Mouse (Mus musculus): ENCODE results near the gene Ugt2b36. TPM values are rescaled to one million over a fixed set of nuclear protein-coding genes. Genes with fewer than 3 reads are reported as not detected.

The Ugt2b36 gene
- polyA plus RNA-seq (2014; fragmentation: Illumina TruSeq; extraction: RNeasy Lipid Tissue Mini Kit (QIAGEN cat#74804); ENCODE audit: low read depth, low replicate concordance) = 1,843 TPM

DNA sequence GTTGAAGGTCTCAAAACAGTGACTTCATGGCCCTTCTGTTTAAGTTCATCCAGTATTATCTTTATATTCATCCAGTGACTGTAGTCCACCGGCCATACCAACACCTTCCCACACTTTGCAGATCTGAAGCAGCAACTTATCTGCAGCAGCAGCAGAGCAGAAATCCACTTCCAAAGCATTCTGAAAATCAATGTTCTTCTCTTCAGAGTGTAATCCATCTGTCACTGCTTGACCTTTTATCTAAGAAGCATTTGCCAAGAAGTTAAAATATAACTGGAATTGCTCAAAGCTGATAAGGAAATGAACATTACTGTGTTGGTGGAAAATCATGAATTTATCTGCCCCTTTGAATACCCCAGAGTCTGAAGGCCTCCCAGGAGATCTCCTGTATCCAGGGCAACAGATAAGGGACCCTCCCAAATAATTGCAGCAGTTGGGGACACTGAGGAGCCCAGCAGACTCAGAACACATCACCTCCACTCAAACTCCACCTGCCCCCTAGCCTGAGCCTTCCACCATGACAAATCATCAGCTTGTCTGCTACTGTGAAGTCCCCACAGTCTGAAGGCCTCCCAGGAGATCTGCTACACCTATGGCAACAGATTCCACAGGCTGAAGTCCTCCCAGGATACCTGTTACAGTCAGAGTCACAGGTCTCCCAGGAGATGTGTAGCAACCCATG lies at the start of gene Ugt2b36:
Ugt2b36 (minus strand) TSS at position 210 of the 682 bp plus-strand sequence.

DNA sequence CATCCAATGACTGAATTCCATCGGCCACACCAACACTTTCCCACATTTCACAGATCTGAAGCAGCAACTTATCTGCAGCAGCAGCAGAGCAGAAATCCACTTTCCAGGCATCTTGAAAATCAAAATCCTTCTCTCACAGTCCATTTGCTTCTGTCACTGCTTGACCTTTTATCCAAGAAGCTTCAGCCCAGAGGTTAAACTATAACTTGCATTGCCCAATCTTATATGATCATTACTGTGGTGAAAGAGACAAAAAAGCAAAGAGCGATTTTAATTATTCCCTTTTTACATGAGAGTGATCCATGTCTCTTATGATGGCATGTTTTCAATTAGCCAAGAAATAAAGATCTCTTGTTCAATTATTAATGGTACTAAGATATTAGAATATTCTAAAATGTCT lies 47.8 kb upstream of the Ugt2b36 start, which contains the start of gene Ugt2b5:
Ugt2b5 (minus strand) TSS at position 123 of the 400 bp plus-strand sequence.

Other genes with a start within 250 kb of the Ugt2b36 start
- 1,152 TPM for gene Ugt2b34, start 185.6 kb downstream of the Ugt2b36 start, polyA plus RNA-seq (2014; fragmentation: Illumina TruSeq; extraction: RNeasy Lipid Tissue Mini Kit (QIAGEN cat#74804); ENCODE audit: low read depth, low replicate concordance)
- gene Ugt2b1, start 166.0 kb downstream of the Ugt2b36 start, polyA plus RNA-seq (2014; fragmentation: Illumina TruSeq; extraction: RNeasy Lipid Tissue Mini Kit (QIAGEN cat#74804); ENCODE audit: low read depth, low replicate concordance) = 1,101 TPM
- gene Ugt2b35, start 91.7 kb downstream of the Ugt2b36 start, polyA plus RNA-seq (2014; fragmentation: Illumina TruSeq; extraction: RNeasy Lipid Tissue Mini Kit (QIAGEN cat#74804); ENCODE audit: low read depth, low replicate concordance) = 280 TPM
- 2,332 TPM for gene Ugt2b5, start 47.8 kb upstream of the Ugt2b36 start, polyA plus RNA-seq (2014; fragmentation: Illumina TruSeq; extraction: RNeasy Lipid Tissue Mini Kit (QIAGEN cat#74804); ENCODE audit: low read depth, low replicate concordance)
- 30.0 TPM for gene Ugt2b37, start 162.2 kb upstream of the Ugt2b36 start, polyA plus RNA-seq (2014; fragmentation: Illumina TruSeq; extraction: RNeasy Lipid Tissue Mini Kit (QIAGEN cat#74804); ENCODE audit: low read depth, low replicate concordance)
- gene Ugt2a3, start 244.6 kb upstream of the Ugt2b36 start, polyA plus RNA-seq (2014; fragmentation: Illumina TruSeq; extraction: RNeasy Lipid Tissue Mini Kit (QIAGEN cat#74804); ENCODE audit: low read depth, low replicate concordance) = 614 TPM